Mouse (Mus musculus) cerebellum, adult 2 months (tissue): ENCODE measurements around the gene Pon2.

ENCODE experiments used
- CTCF ChIP-seq: fragments of 200-500 bp; IDR thresholded peaks from 2 replicates; pipeline ENCODE4 v1.5.1; 2011; ENCODE audit warnings: low read depth, mild to moderate bottlenecking, control low read depth, low read length, moderate library complexity, borderline replicate concordance; ENCODE audit not compliant: insufficient read depth
- POLR2A ChIP-seq: fragments of 200-500 bp; IDR thresholded peaks from 2 replicates; pipeline ENCODE4 v1.6.1; 2011; ENCODE audit warnings: low read length, control low read depth, borderline replicate concordance; ENCODE audit not compliant: insufficient read depth

GRCm38 (mm10) chr6:5234563-5234962 lies 63.7 kb downstream of the Pon2 start:
- TF ChIP-seq CTCF (no peak), POLR2A (no peak)
